Mouse (Mus musculus) c-Kit-positive CD71-positive TER-119-positive erythroid progenitor cells, embryonic 14.5 days (primary cell): Measurements from ENCODE around the gene Dhrs7b.
A peak's percentile ranks its signal among the peaks of the same experiment; 100 is the strongest.
"Not testable (repeated sequence)": the region's sequence is repeated elsewhere in the genome, so short reads cannot be mapped to it uniquely, and the experiment has no call there.

ENCODE experiments used
- DNase-seq: peaks from one replicate; pipeline ENCODE4 v3.0.0-alpha.2; 2013; ENCODE audit warnings: low spot score

Dhrs7b gene

GRCm38 (mm10) chr11:60841467-60842200 lies 11.2 kb downstream of the Dhrs7b start:
- DNase-seq: no peak

- no peak for DNase-seq
Measured at GRCm38 (mm10) chr11:60843412-60843811, 13.0 kb downstream of the Dhrs7b start.

- no peak for DNase-seq
Measured at GRCm38 (mm10) chr11:60845415-60845814, 15.0 kb downstream of the Dhrs7b start.

- no peak for DNase-seq
Measured at GRCm38 (mm10) chr11:60856587-60856986, 26.2 kb downstream of the Dhrs7b start.

- DNase-seq: no peak
Measured at GRCm38 (mm10) chr11:60861993-60862392, 31.6 kb downstream of the Dhrs7b start.

- DNase-seq: no peak
Measured at GRCm38 (mm10) chr11:60863196-60863595, 32.8 kb downstream of the Dhrs7b start.

- no peak for DNase-seq
Measured at GRCm38 (mm10) chr11:60864166-60864565, 33.7 kb downstream of the Dhrs7b start.

- no peak for DNase-seq
Measured at GRCm38 (mm10) chr11:60864916-60865315, 34.5 kb downstream of the Dhrs7b start.

- DNase-seq: no peak
Measured at GRCm38 (mm10) chr11:60866021-60866420, 35.6 kb downstream of the Dhrs7b start.

GRCm38 (mm10) chr11:60867456-60867855 lies 37.0 kb downstream of the Dhrs7b start:
- no peak for DNase-seq

GRCm38 (mm10) chr11:60867904-60868303 lies 37.5 kb downstream of the Dhrs7b start:
- no peak for DNase-seq

GRCm38 (mm10) chr11:60869471-60869870 lies 39.0 kb downstream of the Dhrs7b start:
- DNase-seq: not testable (repeated sequence)

GRCm38 (mm10) chr11:60871409-60871808 lies 41.0 kb downstream of the Dhrs7b start:
- no peak for DNase-seq

GRCm38 (mm10) chr11:60873101-60873500 lies 42.7 kb downstream of the Dhrs7b start:
- no peak for DNase-seq

GRCm38 (mm10) chr11:60878056-60878612 lies 47.7 kb downstream of the Dhrs7b start:
- DNase-seq: peak; percentile 47

GRCm38 (mm10) chr11:60878675-60879294 lies 48.4 kb downstream of the Dhrs7b start, which contains the start of gene Tmem11:
Gene Tmem11 (minus strand): TSS chr11:60879272.
- peak; percentile 92 for DNase-seq

GRCm38 (mm10) chr11:60879423-60879822 lies 49.0 kb downstream of the Dhrs7b start:
- DNase-seq: peak; percentile 70

- no peak for DNase-seq
Measured at GRCm38 (mm10) chr11:60880559-60880958, 50.1 kb downstream of the Dhrs7b start.

GRCm38 (mm10) chr11:60882386-60882785 lies 52.0 kb downstream of the Dhrs7b start:
- no peak for DNase-seq

- not testable (repeated sequence) for DNase-seq
Measured at GRCm38 (mm10) chr11:60886986-60887385, 56.6 kb downstream of the Dhrs7b start.

GRCm38 (mm10) chr11:60889861-60890260 lies 59.4 kb downstream of the Dhrs7b start:
- no peak for DNase-seq

- DNase-seq: no peak
Measured at GRCm38 (mm10) chr11:60890286-60890685, 59.9 kb downstream of the Dhrs7b start.

GRCm38 (mm10) chr11:60890744-60891143 lies 60.3 kb downstream of the Dhrs7b start:
- DNase-seq: no peak
